Mouse (Mus musculus): ENCODE measurements around the gene Mapk8ip3. TPM values are rescaled to one million over a fixed set of nuclear protein-coding genes. Genes with fewer than 3 reads are reported as not detected.

The Mapk8ip3 gene
- total and polyA plus RNA-seq, 2 experiments from 2014 or later: 13.1 to 57.8 TPM

- no peak for DNase-seq (ENCODE audit: low spot score)
- 38% methylated on average over 9 of the region's 9 CpGs for WGBS
- ATAC-seq (ENCODE audit: insufficient read depth, low read depth): no peak
- no peaks in the 10 kb centered on the region for H3K9me3 ChIP-seq (replicated peaks; ENCODE audit: control insufficient read depth, low read length)
- H3K4me2 ChIP-seq (ENCODE audit: low read depth, low read length): peak overlapping the region; percentile 48
- no peaks in the 10 kb centered on the region for H3K27me3 ChIP-seq (ENCODE audit: control insufficient read depth, insufficient read depth, low read length)
- H3K36me3 ChIP-seq (replicated peaks; ENCODE audit: control insufficient read depth, insufficient read depth, low read length): no peaks in the 10 kb centered on the region
- H3K4me3 ChIP-seq (ENCODE audit: low read depth, low read length): no peak overlapping the region
- TF ChIP-seq EP300 (IDR thresholded peaks at IDR 0.05; ENCODE audit: low read depth) (no peak), CTCF (IDR thresholded peaks at IDR 0.05; ENCODE audit: low read depth) (no peak)
- no peak overlapping the region; the same call in 1 of the 2 replicates for H3K9ac ChIP-seq (replicated peaks; ENCODE audit: low read depth, low read length)
- H3K4me1 ChIP-seq (ENCODE audit: control insufficient read depth, insufficient read depth): peaks cover 17% of the 10 kb centered on the region
- peak overlapping the region; percentile 64 for H3K27ac ChIP-seq (ENCODE audit: low read depth)
These were observed 92.3 kb downstream of the Mapk8ip3 start for GRCm38 (mm10) chr17:24844525-24844924.

- no peak overlapping the region for H3K27ac ChIP-seq (ENCODE audit: low read depth)
- H3K4me2 ChIP-seq (ENCODE audit: low read depth, low read length): no peak overlapping the region
- no peaks in the 10 kb centered on the region for H3K36me3 ChIP-seq (replicated peaks; ENCODE audit: control insufficient read depth, insufficient read depth, low read length)
- no peak overlapping the region for H3K9ac ChIP-seq (replicated peaks; ENCODE audit: low read depth, low read length)
- peaks cover 12% of the 10 kb centered on the region for H3K4me1 ChIP-seq (ENCODE audit: control insufficient read depth, insufficient read depth)
- DNase-seq (ENCODE audit: low spot score) (no peak), ATAC-seq (ENCODE audit: insufficient read depth, low read depth) (no peak)
- no peaks in the 10 kb centered on the region for H3K9me3 ChIP-seq (replicated peaks; ENCODE audit: control insufficient read depth, low read length)
- no peak overlapping the region for H3K4me3 ChIP-seq (ENCODE audit: low read depth, low read length)
- 45% methylated on average over 2 of the region's 2 CpGs for WGBS
- TF ChIP-seq EP300 (IDR thresholded peaks at IDR 0.05; ENCODE audit: low read depth) (no peak), CTCF (IDR thresholded peaks at IDR 0.05; ENCODE audit: low read depth) (peak; percentile 24; the same call in 1 of the 2 replicates)
- H3K27me3 ChIP-seq (ENCODE audit: control insufficient read depth, insufficient read depth, low read length): no peaks in the 10 kb centered on the region
These were observed 94.1 kb downstream of the Mapk8ip3 start for GRCm38 (mm10) chr17:24842631-24843030.

Other genes starting within 250 kb of the Mapk8ip3 start
- gene Syngr3, start 247.0 kb downstream of the Mapk8ip3 start, total RNA-seq (2014; rRNA removed; ENCODE audit: low replicate concordance): not detected in 2 replicates
- gene Syngr3, start 247.0 kb downstream of the Mapk8ip3 start, polyA plus RNA-seq (2015; fragmentation: Nextera tagmentation; extraction: Ambion mirVana): 0.16 and 0.49 TPM in 2 replicates
- gene Gfer, start 240.8 kb downstream of the Mapk8ip3 start, total RNA-seq (2014; rRNA removed; ENCODE audit: low replicate concordance): 25.1 and 37.3 TPM in 2 replicates
- gene Gfer, start 240.8 kb downstream of the Mapk8ip3 start, polyA plus RNA-seq (2015; fragmentation: Nextera tagmentation; extraction: Ambion mirVana): 31.0 and 31.6 TPM in 2 replicates
- gene Noxo1, start 240.7 kb downstream of the Mapk8ip3 start, total RNA-seq (2014; rRNA removed; ENCODE audit: low replicate concordance): 0.50 and 2.2 TPM in 2 replicates
- 0.56 and 0.88 TPM in 2 replicates for gene Noxo1, start 240.7 kb downstream of the Mapk8ip3 start, polyA plus RNA-seq (2015; fragmentation: Nextera tagmentation; extraction: Ambion mirVana)
- 33.9 and 42.2 TPM in 2 replicates for gene Tbl3, start 229.3 kb downstream of the Mapk8ip3 start, total RNA-seq (2014; rRNA removed; ENCODE audit: low replicate concordance)
- gene Tbl3, start 229.3 kb downstream of the Mapk8ip3 start, polyA plus RNA-seq (2015; fragmentation: Nextera tagmentation; extraction: Ambion mirVana): 27.2 and 30.1 TPM in 2 replicates
- 6.5 TPM in 1 of 2 replicates, not detected in the other for gene Rnf151, start 218.9 kb downstream of the Mapk8ip3 start, total RNA-seq (2014; rRNA removed; ENCODE audit: low replicate concordance)
- not detected in 2 replicates for gene Rnf151, start 218.9 kb downstream of the Mapk8ip3 start, polyA plus RNA-seq (2015; fragmentation: Nextera tagmentation; extraction: Ambion mirVana)
- 2,967 and 2,982 TPM in 2 replicates for gene Rps2, start 218.9 kb downstream of the Mapk8ip3 start, total RNA-seq (2014; rRNA removed; ENCODE audit: low replicate concordance)
- gene Rps2, start 218.9 kb downstream of the Mapk8ip3 start, polyA plus RNA-seq (2015; fragmentation: Nextera tagmentation; extraction: Ambion mirVana): 722 and 767 TPM in 2 replicates
- gene Ndufb10, start 212.5 kb downstream of the Mapk8ip3 start, total RNA-seq (2014; rRNA removed; ENCODE audit: low replicate concordance): 434 and 667 TPM in 2 replicates
- 1,293 and 1,354 TPM in 2 replicates for gene Ndufb10, start 212.5 kb downstream of the Mapk8ip3 start, polyA plus RNA-seq (2015; fragmentation: Nextera tagmentation; extraction: Ambion mirVana)
- 0.54 and 2.1 TPM in 2 replicates for gene Rpl3l, start 209.2 kb downstream of the Mapk8ip3 start, total RNA-seq (2014; rRNA removed; ENCODE audit: low replicate concordance)
- gene Rpl3l, start 209.2 kb downstream of the Mapk8ip3 start, polyA plus RNA-seq (2015; fragmentation: Nextera tagmentation; extraction: Ambion mirVana): 7.2 TPM in 2 replicates
- 28.5 and 41.1 TPM in 2 replicates for gene Msrb1, start 200.3 kb downstream of the Mapk8ip3 start, total RNA-seq (2014; rRNA removed; ENCODE audit: low replicate concordance)
- gene Msrb1, start 200.3 kb downstream of the Mapk8ip3 start, polyA plus RNA-seq (2015; fragmentation: Nextera tagmentation; extraction: Ambion mirVana): 48.7 and 55.7 TPM in 2 replicates
- 0.23 and 3.4 TPM in 2 replicates for gene Hs3st6, start 184.0 kb downstream of the Mapk8ip3 start, total RNA-seq (2014; rRNA removed; ENCODE audit: low replicate concordance)
- gene Hs3st6, start 184.0 kb downstream of the Mapk8ip3 start, polyA plus RNA-seq (2015; fragmentation: Nextera tagmentation; extraction: Ambion mirVana): 0.14 TPM in 2 replicates
- not detected in 2 replicates for gene Meiob, start 132.7 kb downstream of the Mapk8ip3 start, total RNA-seq (2014; rRNA removed; ENCODE audit: low replicate concordance)
- 0.10 TPM in 1 of 2 replicates, not detected in the other for gene Meiob, start 132.7 kb downstream of the Mapk8ip3 start, polyA plus RNA-seq (2015; fragmentation: Nextera tagmentation; extraction: Ambion mirVana)
- gene Hagh, start 96.8 kb downstream of the Mapk8ip3 start, total RNA-seq (2014; rRNA removed; ENCODE audit: low replicate concordance): 79.2 and 129 TPM in 2 replicates
- gene Hagh, start 96.8 kb downstream of the Mapk8ip3 start, polyA plus RNA-seq (2015; fragmentation: Nextera tagmentation; extraction: Ambion mirVana): 114 and 116 TPM in 2 replicates
- 37.4 and 60.1 TPM in 2 replicates for gene Fahd1, start 86.6 kb downstream of the Mapk8ip3 start, total RNA-seq (2014; rRNA removed; ENCODE audit: low replicate concordance)
- 86.4 and 88.6 TPM in 2 replicates for gene Fahd1, start 86.6 kb downstream of the Mapk8ip3 start, polyA plus RNA-seq (2015; fragmentation: Nextera tagmentation; extraction: Ambion mirVana)
- 1.7 TPM in 2 replicates for gene Igfals, start 71.0 kb downstream of the Mapk8ip3 start, total RNA-seq (2014; rRNA removed; ENCODE audit: low replicate concordance)
- gene Igfals, start 71.0 kb downstream of the Mapk8ip3 start, polyA plus RNA-seq (2015; fragmentation: Nextera tagmentation; extraction: Ambion mirVana): 0.44 and 0.53 TPM in 2 replicates
- gene Nubp2, start 50.6 kb downstream of the Mapk8ip3 start, total RNA-seq (2014; rRNA removed; ENCODE audit: low replicate concordance): 36.6 and 44.9 TPM in 2 replicates
- 29.8 and 31.3 TPM in 2 replicates for gene Nubp2, start 50.6 kb downstream of the Mapk8ip3 start, polyA plus RNA-seq (2015; fragmentation: Nextera tagmentation; extraction: Ambion mirVana)
- 53.2 and 74.6 TPM in 2 replicates for gene Spsb3, start 50.3 kb downstream of the Mapk8ip3 start, total RNA-seq (2014; rRNA removed; ENCODE audit: low replicate concordance)
- 35.8 and 40.2 TPM in 2 replicates for gene Spsb3, start 50.3 kb downstream of the Mapk8ip3 start, polyA plus RNA-seq (2015; fragmentation: Nextera tagmentation; extraction: Ambion mirVana)
- gene Eme2, start 41.9 kb downstream of the Mapk8ip3 start, total RNA-seq (2014; rRNA removed; ENCODE audit: low replicate concordance): 23.6 and 28.2 TPM in 2 replicates
- gene Eme2, start 41.9 kb downstream of the Mapk8ip3 start, polyA plus RNA-seq (2015; fragmentation: Nextera tagmentation; extraction: Ambion mirVana): 14.8 and 15.5 TPM in 2 replicates
- gene Mrps34, start 41.9 kb downstream of the Mapk8ip3 start, total RNA-seq (2014; rRNA removed; ENCODE audit: low replicate concordance): 64.0 and 76.7 TPM in 2 replicates
- gene Mrps34, start 41.9 kb downstream of the Mapk8ip3 start, polyA plus RNA-seq (2015; fragmentation: Nextera tagmentation; extraction: Ambion mirVana): 135 and 147 TPM in 2 replicates
- 58.4 and 60.4 TPM in 2 replicates for gene Nme3, start 40.5 kb downstream of the Mapk8ip3 start, total RNA-seq (2014; rRNA removed; ENCODE audit: low replicate concordance)
- gene Nme3, start 40.5 kb downstream of the Mapk8ip3 start, polyA plus RNA-seq (2015; fragmentation: Nextera tagmentation; extraction: Ambion mirVana): 40.8 and 41.1 TPM in 2 replicates
- 22.4 and 46.5 TPM in 2 replicates for gene Jpt2, start 23.7 kb upstream of the Mapk8ip3 start, total RNA-seq (2014; rRNA removed; ENCODE audit: low replicate concordance)
- gene Jpt2, start 23.7 kb upstream of the Mapk8ip3 start, polyA plus RNA-seq (2015; fragmentation: Nextera tagmentation; extraction: Ambion mirVana): 21.2 and 24.4 TPM in 2 replicates
- gene Cramp1l, start 78.8 kb upstream of the Mapk8ip3 start, total RNA-seq (2014; rRNA removed; ENCODE audit: low replicate concordance): 12.0 and 13.5 TPM in 2 replicates
- gene Cramp1l, start 78.8 kb upstream of the Mapk8ip3 start, polyA plus RNA-seq (2015; fragmentation: Nextera tagmentation; extraction: Ambion mirVana): 2.2 and 2.4 TPM in 2 replicates
- gene Ift140, start 79.1 kb upstream of the Mapk8ip3 start, total RNA-seq (2014; rRNA removed; ENCODE audit: low replicate concordance): 11.7 and 13.4 TPM in 2 replicates
- 4.0 and 4.6 TPM in 2 replicates for gene Ift140, start 79.1 kb upstream of the Mapk8ip3 start, polyA plus RNA-seq (2015; fragmentation: Nextera tagmentation; extraction: Ambion mirVana)
- gene Tmem204, start 146.6 kb upstream of the Mapk8ip3 start, total RNA-seq (2014; rRNA removed; ENCODE audit: low replicate concordance): 53.8 and 56.4 TPM in 2 replicates
- 27.2 and 27.9 TPM in 2 replicates for gene Tmem204, start 146.6 kb upstream of the Mapk8ip3 start, polyA plus RNA-seq (2015; fragmentation: Nextera tagmentation; extraction: Ambion mirVana)
- 27.9 and 31.4 TPM in 2 replicates for gene Telo2, start 179.0 kb upstream of the Mapk8ip3 start, total RNA-seq (2014; rRNA removed; ENCODE audit: low replicate concordance)
- 13.2 and 15.3 TPM in 2 replicates for gene Telo2, start 179.0 kb upstream of the Mapk8ip3 start, polyA plus RNA-seq (2015; fragmentation: Nextera tagmentation; extraction: Ambion mirVana)
- gene Ptx4, start 183.8 kb upstream of the Mapk8ip3 start, total RNA-seq (2014; rRNA removed; ENCODE audit: low replicate concordance): 0.12 TPM in 1 of 2 replicates, not detected in the other
- 0.22 TPM in 2 replicates for gene Ptx4, start 183.8 kb upstream of the Mapk8ip3 start, polyA plus RNA-seq (2015; fragmentation: Nextera tagmentation; extraction: Ambion mirVana)
- gene Clcn7, start 196.4 kb upstream of the Mapk8ip3 start, total RNA-seq (2014; rRNA removed; ENCODE audit: low replicate concordance): 15.4 and 20.3 TPM in 2 replicates
- gene Clcn7, start 196.4 kb upstream of the Mapk8ip3 start, polyA plus RNA-seq (2015; fragmentation: Nextera tagmentation; extraction: Ambion mirVana): 12.6 and 12.8 TPM in 2 replicates
- not detected in 2 replicates for gene Ccdc154, start 225.5 kb upstream of the Mapk8ip3 start, total RNA-seq (2014; rRNA removed; ENCODE audit: low replicate concordance)
- gene Ccdc154, start 225.5 kb upstream of the Mapk8ip3 start, polyA plus RNA-seq (2015; fragmentation: Nextera tagmentation; extraction: Ambion mirVana): not detected in 2 replicates
- gene Gm38655, start 238.5 kb upstream of the Mapk8ip3 start, total RNA-seq (2014; rRNA removed; ENCODE audit: low replicate concordance): not detected in 2 replicates
- not detected in 2 replicates for gene Gm38655, start 238.5 kb upstream of the Mapk8ip3 start, polyA plus RNA-seq (2015; fragmentation: Nextera tagmentation; extraction: Ambion mirVana)
- gene BC003965, start 247.6 kb upstream of the Mapk8ip3 start, total RNA-seq (2014; rRNA removed; ENCODE audit: low replicate concordance): 15.3 and 17.3 TPM in 2 replicates
- 24.6 and 26.5 TPM in 2 replicates for gene BC003965, start 247.6 kb upstream of the Mapk8ip3 start, polyA plus RNA-seq (2015; fragmentation: Nextera tagmentation; extraction: Ambion mirVana)

Data from heart, postnatal 0 days (tissue).